Mouse (Mus musculus) heart, embryonic 15.5 days (tissue): ENCODE results near the gene Ldlrap1. TPM values are rescaled to one million over a fixed set of nuclear protein-coding genes. Genes with fewer than 3 reads are reported as not detected.
A peak's percentile ranks its signal among the peaks of the same experiment; 100 is the strongest.

ENCODE experiments used
- ATAC-seq: fragments of 200-750 bp; cut with Nextera tagmentation; replicated peaks from 2 replicates; pipeline ENCODE4 v1.8.0; 2017; ENCODE audit warnings: low read depth, moderate TSS enrichment; ENCODE audit not compliant: insufficient number of reproducible peaks, insufficient read depth, low FRiP score
- H3K27ac ChIP-seq: fragments of 300-500 bp; sonication (generic); 2 replicates; pipeline ENCODE4 v1.5.1; 2015; ENCODE audit warnings: mild to moderate bottlenecking, inconsistent platforms
- H3K27me3 ChIP-seq: fragments of 300-500 bp; sonication (generic); 2 replicates; pipeline ENCODE4 v1.6.1; 2015; ENCODE audit warnings: inconsistent platforms
- H3K36me3 ChIP-seq: fragments of 300-500 bp; sonication (generic); 2 replicates; pipeline ENCODE4 v1.6.1; 2015; ENCODE audit warnings: mild to moderate bottlenecking, inconsistent platforms
- H3K4me1 ChIP-seq: fragments of 300-500 bp; sonication (generic); replicated peaks from 2 replicates; pipeline ENCODE4 v1.6.1; 2015; ENCODE audit warnings: inconsistent platforms
- H3K4me2 ChIP-seq: fragments of 300-500 bp; sonication (generic); 2 replicates; pipeline ENCODE4 v1.6.1; 2015; ENCODE audit warnings: inconsistent platforms, mild to moderate bottlenecking, moderate library complexity
- H3K4me3 ChIP-seq: fragments of 300-500 bp; sonication (generic); 2 replicates; pipeline ENCODE4 v1.5.1; 2015; ENCODE audit warnings: mild to moderate bottlenecking, inconsistent platforms
- H3K9ac ChIP-seq: fragments of 300-500 bp; sonication (generic); 2 replicates; pipeline ENCODE4 v1.6.1; 2015; ENCODE audit warnings: mild to moderate bottlenecking, inconsistent platforms
- H3K9me3 ChIP-seq: fragments of 300-500 bp; sonication (generic); replicated peaks from 2 replicates; pipeline ENCODE4 v1.6.1; 2016; ENCODE audit warnings: inconsistent platforms
- WGBS: fragments of 180-500 bp; shearing (Covaris S2); methylation state at CpG from one replicate; pipeline ENCODE4 v1.1.7; 2015; ENCODE audit warnings: mixed read lengths; 5-methylcytosine and 5-hydroxymethylcytosine counted together
- polyA plus RNA-seq: library from polyadenylated mRNA; unstranded; fragments of >200 nt; fragmentation: Nextera tagmentation; extraction: Ambion mirVana; gene quantifications from 2 replicates; pipeline ENCODE4 v1.2.1, GENCODE M21; 2015

The Ldlrap1 gene
- polyA plus RNA-seq, 1 experiment from 2014 or later = 11.6 TPM

- H3K4me2 ChIP-seq = peak overlapping the region; percentile 48
These were observed 7.5 kb downstream of the Ldlrap1 start for GRCm38 (mm10) chr4:134760281-134760680.

GRCm38 (mm10) chr4:134759564-134759963, 8.3 kb downstream of the Ldlrap1 start:
- H3K27me3 ChIP-seq = no peaks in the 10 kb centered on the region
- peaks cover 67% of the 10 kb centered on the region for H3K4me1 ChIP-seq
- 90% methylated on average over 7 of the region's 7 CpGs for WGBS
- H3K4me2 ChIP-seq = no peak overlapping the region
- no peak for ATAC-seq
- H3K36me3 ChIP-seq = no peaks in the 10 kb centered on the region
- H3K9ac ChIP-seq = no peak overlapping the region
- H3K4me3 ChIP-seq = no peak overlapping the region
- H3K9me3 ChIP-seq = no peaks in the 10 kb centered on the region
- peak overlapping the region; percentile 65; the same call in 1 of the 2 replicates for H3K27ac ChIP-seq

More at GRCm38 (mm10) chr4:134760281-134760680, 7.5 kb downstream of the Ldlrap1 start:
- no peaks in the 10 kb centered on the region for H3K27me3 ChIP-seq
- 58% methylated on average over 6 of the region's 6 CpGs for WGBS
- no peak overlapping the region; the same call in 1 of the 2 replicates for H3K9ac ChIP-seq
- peak overlapping the region; percentile 65 for H3K27ac ChIP-seq
- no peaks in the 10 kb centered on the region for H3K9me3 ChIP-seq
- no peak overlapping the region for H3K4me3 ChIP-seq
- no peaks in the 10 kb centered on the region for H3K36me3 ChIP-seq
- peaks cover 66% of the 10 kb centered on the region for H3K4me1 ChIP-seq
- no peak for ATAC-seq

DNA sequence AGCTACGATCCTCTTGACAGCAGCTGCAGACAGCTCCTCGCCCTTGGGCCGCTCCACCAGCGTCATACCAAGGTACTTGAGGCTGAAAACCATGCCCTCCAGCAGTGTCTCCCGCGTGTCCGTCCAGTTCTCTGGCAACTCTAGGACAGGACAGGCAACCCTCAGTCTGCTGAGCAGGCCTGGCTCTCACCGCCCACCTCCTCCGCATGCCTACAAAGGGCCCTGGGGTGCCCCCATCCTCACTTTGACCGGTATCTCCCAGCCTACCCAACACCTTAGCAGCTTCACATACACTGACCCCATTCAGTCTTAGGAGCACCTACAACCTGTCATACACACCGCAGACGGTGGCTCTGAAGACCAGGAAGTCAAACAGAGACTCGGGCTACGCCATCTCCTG, 8.9 kb downstream of the Ldlrap1 start:
- no peaks in the 10 kb centered on the region for H3K36me3 ChIP-seq
- H3K4me1 ChIP-seq = peaks cover 67% of the 10 kb centered on the region
- no peaks in the 10 kb centered on the region for H3K9me3 ChIP-seq
- H3K27me3 ChIP-seq = no peaks in the 10 kb centered on the region
- no peak overlapping the region for H3K4me2 ChIP-seq
- no peak overlapping the region for H3K9ac ChIP-seq
- H3K27ac ChIP-seq = peak overlapping the region; percentile 22; the same call in 1 of the 2 replicates
- ATAC-seq = no peak
- H3K4me3 ChIP-seq = no peak overlapping the region
- 90% methylated on average over 14 of the region's 14 CpGs for WGBS

DNA sequence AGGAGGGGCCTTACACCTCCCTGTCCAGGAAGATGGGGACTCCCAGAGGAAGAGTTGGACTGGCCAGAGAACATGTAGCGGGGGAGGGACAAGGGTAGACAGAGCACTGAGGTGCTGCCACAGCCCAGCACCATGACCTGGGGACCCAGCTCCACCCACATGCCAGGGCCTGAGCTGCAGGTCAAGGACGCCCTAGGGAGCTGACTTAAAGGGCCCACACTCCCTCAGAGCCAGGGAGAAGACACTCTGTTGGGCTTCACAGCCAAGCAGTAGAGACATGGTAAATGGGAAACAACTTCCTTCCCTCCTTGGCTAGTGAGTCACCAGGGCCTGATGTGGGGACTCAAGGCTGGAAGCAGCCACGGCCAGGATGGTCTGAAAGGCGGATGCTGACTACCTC, 9.5 kb downstream of the Ldlrap1 start:
- Histone ChIP-seq H3K4me3 (no peak overlapping the region), H3K9me3 (no peaks in the 10 kb centered on the region), H3K9ac (no peak overlapping the region), H3K4me1 (peaks cover 68% of the 10 kb centered on the region), H3K36me3 (no peaks in the 10 kb centered on the region), H3K27me3 (no peaks in the 10 kb centered on the region), H3K27ac (peak overlapping the region; percentile 22; the same call in 1 of the 2 replicates), H3K4me2 (no peak overlapping the region)
- 75% methylated on average over 4 of the region's 4 CpGs for WGBS
- no peak for ATAC-seq

- Histone ChIP-seq H3K36me3 (no peaks in the 10 kb centered on the region), H3K27ac (no peak overlapping the region), H3K4me3 (no peak overlapping the region), H3K27me3 (no peaks in the 10 kb centered on the region), H3K4me1 (peaks cover 72% of the 10 kb centered on the region), H3K9ac (no peak overlapping the region), H3K9me3 (no peaks in the 10 kb centered on the region), H3K4me2 (no peak overlapping the region)
- ATAC-seq = no peak
- 78% methylated on average over 7 of the region's 7 CpGs for WGBS
These were observed 10.9 kb downstream of the Ldlrap1 start for GRCm38 (mm10) chr4:134756953-134757352.

DNA sequence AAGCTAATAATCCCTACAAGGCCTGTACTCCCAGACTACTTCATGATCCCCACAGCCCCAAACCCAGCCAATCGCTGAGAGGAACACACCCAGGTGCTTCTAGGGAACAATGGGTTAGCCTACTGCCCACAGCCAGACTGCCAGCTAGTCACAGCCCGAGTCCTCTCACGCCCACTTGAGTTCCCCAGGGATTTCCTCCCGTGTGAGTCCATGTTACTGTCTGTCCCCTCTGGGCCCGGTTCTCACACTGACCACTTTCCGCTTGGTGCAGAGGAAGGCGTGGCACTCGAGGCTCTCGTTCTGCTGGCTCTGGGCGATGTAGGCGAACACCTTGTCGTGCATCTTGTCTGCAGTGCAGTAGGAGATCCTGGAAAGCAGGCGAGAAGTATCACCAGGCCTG, 12.9 kb downstream of the Ldlrap1 start:
- Histone ChIP-seq H3K9ac (no peak overlapping the region), H3K27me3 (no peaks in the 10 kb centered on the region), H3K4me2 (no peak overlapping the region), H3K27ac (no peak overlapping the region), H3K4me3 (no peak overlapping the region), H3K36me3 (no peaks in the 10 kb centered on the region), H3K9me3 (no peaks in the 10 kb centered on the region), H3K4me1 (peaks cover 62% of the 10 kb centered on the region)
- no peak for ATAC-seq
- 68% methylated on average over 13 of the region's 13 CpGs for WGBS

- H3K4me2 ChIP-seq = no peak overlapping the region
- peaks cover 57% of the 10 kb centered on the region for H3K4me1 ChIP-seq
- H3K9me3 ChIP-seq = no peaks in the 10 kb centered on the region
- H3K9ac ChIP-seq = no peak overlapping the region
- no peak overlapping the region for H3K27ac ChIP-seq
- no peak overlapping the region for H3K4me3 ChIP-seq
- 42% methylated on average over 10 of the region's 10 CpGs for WGBS
- no peaks in the 10 kb centered on the region for H3K27me3 ChIP-seq
- H3K36me3 ChIP-seq = no peaks in the 10 kb centered on the region
- no peak for ATAC-seq
These were observed 13.5 kb downstream of the Ldlrap1 start for GRCm38 (mm10) chr4:134754371-134754770.

DNA sequence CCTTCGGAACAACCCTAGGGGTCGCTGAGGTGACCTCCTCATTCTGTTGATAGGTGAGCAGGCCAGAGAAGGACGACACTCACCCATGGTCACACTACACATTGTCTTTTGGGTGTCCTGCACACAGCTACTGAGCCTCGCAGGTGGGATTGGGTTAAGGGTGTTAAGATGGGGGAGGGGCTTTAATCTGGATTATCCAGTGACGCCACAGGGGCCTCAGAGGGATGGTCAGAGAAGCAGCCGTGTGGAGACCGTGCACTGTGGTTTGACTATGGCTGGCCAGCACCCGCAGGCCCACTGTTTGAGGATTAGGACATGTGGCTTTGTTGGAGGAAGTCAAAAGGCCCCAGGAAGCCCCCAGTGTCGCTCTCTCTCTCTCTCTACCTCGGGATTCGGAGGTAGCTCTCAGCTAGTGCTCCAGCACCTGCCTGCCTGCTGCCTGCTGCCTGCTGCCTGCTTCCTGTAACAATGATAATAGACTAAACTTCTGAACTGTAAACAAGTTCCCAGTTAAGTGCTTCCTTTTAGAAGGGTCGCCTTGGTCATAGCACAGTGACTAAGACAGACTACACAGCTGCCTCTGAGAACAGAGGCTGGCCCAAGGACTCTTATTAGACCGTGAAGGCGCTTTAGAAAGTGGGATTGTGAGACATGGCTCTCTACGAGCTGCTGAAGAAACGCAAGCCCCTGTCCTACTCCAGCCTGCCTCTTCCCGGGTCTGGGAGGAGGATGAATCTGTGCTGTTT, 14.1 kb downstream of the Ldlrap1 start:
- peaks cover 51% of the 10 kb centered on the region for H3K4me1 ChIP-seq
- no peak overlapping the region for H3K9ac ChIP-seq
- 46% methylated on average over 17 of the region's 17 CpGs for WGBS
- no peak overlapping the region for H3K4me2 ChIP-seq
- H3K9me3 ChIP-seq = no peaks in the 10 kb centered on the region
- no peaks in the 10 kb centered on the region for H3K27me3 ChIP-seq
- H3K27ac ChIP-seq = peak overlapping the region; percentile 17; the same call in 1 of the 2 replicates
- ATAC-seq = no peak
- H3K36me3 ChIP-seq = peaks cover 4% of the 10 kb centered on the region; the same call in 1 of the 2 replicates
- H3K4me3 ChIP-seq = no peak overlapping the region

- Histone ChIP-seq H3K4me3 (no peak overlapping the region), H3K36me3 (peaks cover 4% of the 10 kb centered on the region; the same call in 1 of the 2 replicates), H3K4me1 (peaks cover 45% of the 10 kb centered on the region), H3K27me3 (no peaks in the 10 kb centered on the region), H3K9me3 (no peaks in the 10 kb centered on the region), H3K9ac (no peak overlapping the region), H3K27ac (peak overlapping the region; percentile 17; the same call in 1 of the 2 replicates), H3K4me2 (no peak overlapping the region)
- WGBS = 35% methylated on average over 11 of the region's 11 CpGs
- no peak for ATAC-seq
These were observed 14.9 kb downstream of the Ldlrap1 start for GRCm38 (mm10) chr4:134752911-134753426.

- Histone ChIP-seq H3K4me2 (no peak overlapping the region), H3K9ac (no peak overlapping the region), H3K9me3 (no peaks in the 10 kb centered on the region), H3K4me3 (no peak overlapping the region), H3K27me3 (no peaks in the 10 kb centered on the region), H3K4me1 (peaks cover 45% of the 10 kb centered on the region), H3K27ac (no peak overlapping the region), H3K36me3 (peaks cover 14% of the 10 kb centered on the region; the same call in 1 of the 2 replicates)
- 77% methylated on average over 18 of the region's 18 CpGs for WGBS
- ATAC-seq = no peak
These were observed 16.0 kb downstream of the Ldlrap1 start for GRCm38 (mm10) chr4:134751682-134752380.

DNA sequence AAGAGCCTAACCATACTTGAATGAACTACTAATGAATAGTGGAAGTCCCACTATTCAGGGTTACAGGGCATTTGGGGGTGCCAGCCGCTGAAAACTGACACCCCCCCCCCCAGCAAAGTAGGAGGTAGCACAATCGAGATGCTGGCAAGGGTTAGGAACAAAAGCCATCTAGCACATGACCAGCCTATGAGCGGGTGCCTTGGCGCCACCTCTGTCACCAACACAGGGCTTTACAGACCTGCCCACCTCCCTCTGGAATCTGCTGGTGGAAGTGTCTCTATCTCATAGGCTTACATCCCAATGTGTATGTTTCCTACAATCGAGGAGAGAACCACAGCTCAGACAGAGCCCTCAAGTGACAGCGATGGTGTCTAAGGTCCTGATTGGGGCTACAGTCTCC, 17.0 kb downstream of the Ldlrap1 start:
- H3K27ac ChIP-seq = no peak overlapping the region
- ATAC-seq = no peak
- WGBS = 73% methylated on average over 6 of the region's 6 CpGs

More for the DNA sequence above, 17.0 kb downstream of the Ldlrap1 start:
- H3K27me3 ChIP-seq = no peaks in the 10 kb centered on the region
- H3K9me3 ChIP-seq = no peaks in the 10 kb centered on the region
- H3K9ac ChIP-seq = no peak overlapping the region
- peaks cover 45% of the 10 kb centered on the region for H3K4me1 ChIP-seq
- H3K4me2 ChIP-seq = no peak overlapping the region
- H3K36me3 ChIP-seq = peaks cover 19% of the 10 kb centered on the region
- H3K4me3 ChIP-seq = no peak overlapping the region
